Mouse (Mus musculus): ENCODE measurements at regions not wholly inside any gene's neighbourhood (a gene's known extent, or its start where the extent isn't known, plus 50 kb on each side); places are given as distances from the start of the nearest gene placed in this dataset.

DNA sequence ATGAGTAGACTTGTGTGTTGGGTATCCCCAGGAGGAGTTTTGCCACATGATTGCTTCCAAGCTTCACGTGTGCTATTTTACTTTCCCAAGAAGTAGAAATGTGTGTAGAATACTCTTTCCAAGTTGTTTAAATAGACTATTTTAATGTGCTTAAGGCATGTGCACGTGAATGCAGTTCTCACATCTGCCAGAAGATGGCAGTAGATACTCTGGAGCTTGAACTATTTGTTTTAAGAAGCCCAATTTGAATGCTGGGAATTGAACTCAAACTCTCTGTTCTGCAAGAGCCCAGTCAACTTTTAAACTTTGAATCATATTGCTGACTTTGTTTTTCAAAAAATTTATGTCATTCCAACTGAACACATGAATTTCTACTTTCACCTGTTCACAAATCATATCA is 431.3 kb upstream of the Reg3g start:
- H3K36me3 ChIP-seq (ENCODE audit: control insufficient read depth, insufficient read depth, low read length): no peaks in the 10 kb centered on the region
- peak; percentile 53 for DNase-seq (ENCODE audit: low spot score)
- 25% methylated on average over 2 of the region's 2 CpGs for WGBS

DNA sequence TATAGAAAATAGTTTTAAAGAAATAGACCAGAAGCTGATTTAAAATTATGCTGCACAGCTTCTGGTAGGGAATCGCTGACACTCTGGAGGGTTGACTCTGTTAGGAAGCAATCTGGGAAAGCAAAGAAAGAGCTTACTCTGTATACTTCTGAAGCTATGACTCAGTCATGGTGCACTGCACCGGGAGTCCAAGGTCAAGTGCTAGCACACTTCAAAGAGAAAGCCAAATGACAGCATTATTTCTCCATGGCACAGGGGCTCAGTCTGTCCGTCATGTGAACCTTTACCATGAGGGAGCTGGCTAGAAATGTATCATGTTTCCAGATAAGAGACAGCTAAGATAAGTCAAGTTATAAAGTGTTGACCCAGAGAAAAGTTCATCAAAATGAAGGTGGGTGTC is 424.1 kb upstream of the Reg3g start:
- 0 out of 2 replicates have a peak, but pooled peaks have one; percentile 43 for ATAC-seq (replicated peaks; ENCODE audit: low FRiP score, low TSS enrichment, low read depth)
- no peak for DNase-seq (ENCODE audit: low spot score)
- Histone ChIP-seq H3K27me3 (replicated peaks; ENCODE audit: control insufficient read depth, insufficient read depth, low read length) (no peaks in the 10 kb centered on the region), H3K4me3 (ENCODE audit: low read depth, low read length) (no peak overlapping the region), H3K27ac (ENCODE audit: low read depth) (no peak overlapping the region), H3K9ac (ENCODE audit: low read length) (no peak overlapping the region), H3K4me2 (ENCODE audit: low read length) (no peak overlapping the region), H3K4me1 (replicated peaks; ENCODE audit: control insufficient read depth, insufficient read depth, low read length) (no peaks in the 10 kb centered on the region), H3K9me3 (ENCODE audit: control insufficient read depth, low read length) (no peaks in the 10 kb centered on the region), H3K36me3 (ENCODE audit: control insufficient read depth, insufficient read depth, low read length) (no peaks in the 10 kb centered on the region)
- WGBS: 62% methylated on average over 3 of the region's 3 CpGs

More for the DNA sequence above, 431.3 kb upstream of the Reg3g start:
- Histone ChIP-seq H3K9me3 (ENCODE audit: control insufficient read depth, low read length) (no peaks in the 10 kb centered on the region), H3K4me2 (ENCODE audit: low read length) (no peak overlapping the region), H3K27ac (ENCODE audit: low read depth) (no peak overlapping the region), H3K9ac (ENCODE audit: low read length) (no peak overlapping the region), H3K4me3 (ENCODE audit: low read depth, low read length) (no peak overlapping the region), H3K4me1 (replicated peaks; ENCODE audit: control insufficient read depth, insufficient read depth, low read length) (no peaks in the 10 kb centered on the region), H3K27me3 (replicated peaks; ENCODE audit: control insufficient read depth, insufficient read depth, low read length) (no peaks in the 10 kb centered on the region)
- no peak for ATAC-seq (replicated peaks; ENCODE audit: low FRiP score, low TSS enrichment, low read depth)

DNA sequence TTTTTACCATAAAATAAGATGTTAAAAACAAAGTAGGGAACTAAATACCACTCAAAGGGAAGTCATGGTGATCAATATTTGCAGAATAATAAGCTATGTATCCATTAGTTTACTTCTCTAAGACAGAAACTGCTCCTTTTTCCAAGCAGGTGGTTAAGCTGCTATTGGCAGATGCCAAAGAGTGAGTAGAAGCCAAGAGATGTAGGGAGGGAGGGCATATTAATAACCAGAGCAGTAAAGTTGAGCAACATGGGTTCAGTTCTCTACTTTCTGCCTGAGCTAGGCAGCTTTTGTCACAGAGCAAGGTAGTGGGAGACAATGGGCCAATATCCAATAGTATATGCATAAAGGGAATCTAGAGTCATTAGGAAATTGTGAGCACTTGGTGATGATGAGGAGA is 394.4 kb upstream of the Reg3g start:
- Histone ChIP-seq H3K4me1 (replicated peaks; ENCODE audit: control insufficient read depth, insufficient read depth, low read length) (no peaks in the 10 kb centered on the region), H3K9ac (ENCODE audit: low read length) (no peak overlapping the region), H3K36me3 (ENCODE audit: control insufficient read depth, insufficient read depth, low read length) (no peaks in the 10 kb centered on the region), H3K4me3 (ENCODE audit: low read depth, low read length) (no peak overlapping the region), H3K9me3 (ENCODE audit: control insufficient read depth, low read length) (no peaks in the 10 kb centered on the region), H3K4me2 (ENCODE audit: low read length) (no peak overlapping the region), H3K27me3 (replicated peaks; ENCODE audit: control insufficient read depth, insufficient read depth, low read length) (no peaks in the 10 kb centered on the region), H3K27ac (ENCODE audit: low read depth) (no peak overlapping the region)
- no peak for ATAC-seq (replicated peaks; ENCODE audit: low FRiP score, low TSS enrichment, low read depth)
- no peak for DNase-seq (ENCODE audit: low spot score)

DNA sequence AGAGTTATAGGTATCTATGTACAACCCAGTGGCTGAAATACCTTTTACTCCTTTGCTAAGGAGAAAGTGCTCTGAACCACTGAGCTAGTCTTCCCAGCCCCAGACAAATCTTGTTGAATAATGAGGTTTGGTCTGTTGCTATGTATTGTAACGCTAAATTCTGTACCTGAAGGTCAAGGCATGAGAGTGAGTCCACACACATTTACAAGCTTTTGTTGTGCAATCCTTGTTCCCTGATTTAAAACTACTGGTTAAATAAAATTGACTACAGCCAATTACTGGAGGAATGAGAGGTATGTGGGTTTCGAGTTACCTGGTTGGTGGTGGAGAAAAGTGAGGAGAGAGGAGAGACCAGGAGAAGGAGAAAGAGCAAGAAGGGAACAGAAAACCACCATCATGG is 372.6 kb upstream of the Reg3g start:
- H3K9ac ChIP-seq (ENCODE audit: low read length): no peak overlapping the region
- no peak for ATAC-seq (replicated peaks; ENCODE audit: low FRiP score, low TSS enrichment, low read depth)
- WGBS: 60% methylated on average over 2 of the region's 2 CpGs
- no peak overlapping the region for H3K4me3 ChIP-seq (ENCODE audit: low read depth, low read length)
- no peaks in the 10 kb centered on the region for H3K9me3 ChIP-seq (ENCODE audit: control insufficient read depth, low read length)
- H3K36me3 ChIP-seq (ENCODE audit: control insufficient read depth, insufficient read depth, low read length): no peaks in the 10 kb centered on the region
- no peaks in the 10 kb centered on the region for H3K27me3 ChIP-seq (replicated peaks; ENCODE audit: control insufficient read depth, insufficient read depth, low read length)
- H3K27ac ChIP-seq (ENCODE audit: low read depth): no peak overlapping the region
- H3K4me1 ChIP-seq (replicated peaks; ENCODE audit: control insufficient read depth, insufficient read depth, low read length): no peaks in the 10 kb centered on the region
- H3K4me2 ChIP-seq (ENCODE audit: low read length): no peak overlapping the region
- DNase-seq (ENCODE audit: low spot score): no peak

DNA sequence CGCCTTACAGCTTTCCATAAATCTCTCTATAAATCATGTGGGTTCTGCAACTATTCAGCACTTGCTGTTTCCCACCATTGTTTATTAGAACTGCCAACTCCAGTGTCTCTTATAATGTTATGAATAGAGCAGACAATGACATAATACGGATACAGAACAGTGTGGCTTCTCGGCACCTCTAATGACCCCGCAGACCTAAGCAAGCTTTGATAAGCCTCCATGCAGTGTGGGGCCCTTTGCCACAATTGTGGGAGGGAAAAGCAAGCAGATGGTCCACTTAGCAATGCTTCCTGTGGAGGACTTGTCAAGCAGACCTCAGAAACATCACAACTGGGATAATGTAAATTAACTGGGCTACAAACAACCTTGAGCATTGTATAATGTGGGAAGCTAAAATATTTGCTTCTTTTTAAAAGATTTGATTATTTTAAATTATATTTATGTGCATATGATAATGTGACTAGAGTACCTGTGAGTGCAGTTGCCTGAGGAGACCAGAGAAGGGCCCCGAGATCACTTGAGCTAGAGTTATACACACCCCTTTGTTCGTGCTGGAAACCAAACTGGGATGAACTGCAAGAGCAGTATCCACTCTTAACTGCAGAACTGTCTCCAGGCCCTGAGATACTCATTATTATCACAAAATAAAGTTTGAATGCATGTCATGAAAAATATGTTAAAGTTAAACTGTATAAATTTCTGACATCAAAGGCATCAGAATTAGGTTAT is 357.4 kb upstream of the Reg3g start:
- Histone ChIP-seq H3K27me3 (replicated peaks; ENCODE audit: control insufficient read depth, insufficient read depth, low read length) (no peaks in the 10 kb centered on the region), H3K9ac (ENCODE audit: low read length) (no peak overlapping the region), H3K4me3 (ENCODE audit: low read depth, low read length) (no peak overlapping the region), H3K9me3 (ENCODE audit: control insufficient read depth, low read length) (peaks cover 2% of the 10 kb centered on the region; the same call in 1 of the 2 replicates), H3K4me1 (replicated peaks; ENCODE audit: control insufficient read depth, insufficient read depth, low read length) (0 out of 2 replicates have a peak, but pooled peaks cover 2% of the 10 kb centered on the region), H3K36me3 (ENCODE audit: control insufficient read depth, insufficient read depth, low read length) (no peaks in the 10 kb centered on the region), H3K4me2 (ENCODE audit: low read length) (no peak overlapping the region), H3K27ac (ENCODE audit: low read depth) (no peak overlapping the region)
- no peak; the same call in 1 of the 2 replicates for ATAC-seq (replicated peaks; ENCODE audit: low FRiP score, low TSS enrichment, low read depth)
- DNase-seq (ENCODE audit: low spot score): no peak
- 19% methylated on average over 6 of the region's 6 CpGs for WGBS

DNA sequence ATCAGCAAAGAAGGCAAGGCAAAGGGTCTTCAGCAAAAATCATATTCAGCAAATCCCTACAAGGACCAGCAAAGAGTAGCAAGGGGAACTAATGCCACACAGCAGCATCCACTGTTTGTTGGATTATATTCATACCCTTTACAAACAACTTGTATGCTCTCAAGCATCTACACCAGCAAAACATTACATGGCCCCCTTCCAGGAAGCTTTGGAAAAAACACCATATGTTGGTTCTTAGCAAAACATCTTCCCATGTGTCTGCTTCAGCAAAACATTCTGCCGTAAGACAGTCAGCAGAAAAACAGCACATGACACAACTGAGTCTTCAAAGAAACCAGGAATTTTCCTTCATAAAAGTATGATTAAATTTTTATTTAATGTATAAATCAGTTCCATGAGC is 352.6 kb upstream of the Reg3g start:
- no peak for ATAC-seq (replicated peaks; ENCODE audit: low FRiP score, low TSS enrichment, low read depth)
- no peaks in the 10 kb centered on the region for H3K36me3 ChIP-seq (ENCODE audit: control insufficient read depth, insufficient read depth, low read length)
- H3K9ac ChIP-seq (ENCODE audit: low read length): no peak overlapping the region
- H3K4me2 ChIP-seq (ENCODE audit: low read length): no peak overlapping the region
- H3K9me3 ChIP-seq (ENCODE audit: control insufficient read depth, low read length): peaks cover 4% of the 10 kb centered on the region; the same call in 1 of the 2 replicates
- 85% methylated on average over 1 of the region's 1 CpGs for WGBS
- no peaks in the 10 kb centered on the region for H3K27me3 ChIP-seq (replicated peaks; ENCODE audit: control insufficient read depth, insufficient read depth, low read length)
- no peak overlapping the region for H3K27ac ChIP-seq (ENCODE audit: low read depth)
- no peaks in the 10 kb centered on the region for H3K4me1 ChIP-seq (replicated peaks; ENCODE audit: control insufficient read depth, insufficient read depth, low read length)
- no peak overlapping the region for H3K4me3 ChIP-seq (ENCODE audit: low read depth, low read length)
- DNase-seq (ENCODE audit: low spot score): no peak

DNA sequence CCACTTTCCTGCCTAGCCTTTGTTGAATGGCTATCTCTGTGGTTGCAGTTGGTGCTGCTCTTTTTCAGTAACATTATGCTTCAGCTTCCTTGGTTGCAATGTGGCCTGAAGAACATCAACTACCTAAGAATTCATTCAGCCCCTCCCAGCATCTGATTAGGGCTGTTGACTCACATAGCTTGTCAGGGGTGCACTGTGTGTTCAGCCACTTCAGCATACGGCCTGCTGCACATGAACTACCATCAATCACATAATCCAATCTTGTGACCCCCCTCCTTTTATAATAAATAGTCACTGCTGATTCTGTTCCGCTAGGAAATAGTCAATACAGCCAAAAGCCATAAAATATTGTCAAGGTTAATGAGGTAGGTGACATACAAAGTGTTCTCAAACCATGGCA is 328.3 kb upstream of the Reg3g start:
- Histone ChIP-seq H3K36me3 (ENCODE audit: control insufficient read depth, insufficient read depth, low read length) (no peaks in the 10 kb centered on the region), H3K4me3 (ENCODE audit: low read depth, low read length) (no peak overlapping the region), H3K4me1 (replicated peaks; ENCODE audit: control insufficient read depth, insufficient read depth, low read length) (no peaks in the 10 kb centered on the region), H3K4me2 (ENCODE audit: low read length) (no peak overlapping the region), H3K27ac (ENCODE audit: low read depth) (no peak overlapping the region), H3K27me3 (replicated peaks; ENCODE audit: control insufficient read depth, insufficient read depth, low read length) (no peaks in the 10 kb centered on the region), H3K9ac (ENCODE audit: low read length) (no peak overlapping the region), H3K9me3 (ENCODE audit: control insufficient read depth, low read length) (no peaks in the 10 kb centered on the region)
- no peak for DNase-seq (ENCODE audit: low spot score)
- no peak for ATAC-seq (replicated peaks; ENCODE audit: low FRiP score, low TSS enrichment, low read depth)
- WGBS: 60% methylated on average over 2 of the region's 2 CpGs

DNA sequence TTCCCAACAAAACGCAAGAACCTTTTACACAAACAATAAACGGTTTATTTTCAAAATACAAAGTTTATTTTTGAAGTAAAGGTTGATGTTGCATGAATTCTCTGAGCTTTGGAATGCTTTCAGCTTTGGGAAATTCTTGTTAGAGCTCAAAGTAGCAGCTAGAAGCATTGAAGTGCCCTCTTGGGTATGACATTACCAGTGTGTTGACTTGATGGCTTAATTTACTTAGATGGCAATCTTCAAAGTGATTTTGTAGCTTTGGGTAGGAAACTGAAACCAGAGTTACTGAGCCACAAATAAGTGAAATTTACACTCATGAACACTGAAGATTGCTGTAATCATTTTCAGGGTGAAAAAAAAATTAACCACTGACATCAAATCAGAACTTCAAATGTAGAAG is 320.3 kb upstream of the Reg3g start:
- ATAC-seq (replicated peaks; ENCODE audit: low FRiP score, low TSS enrichment, low read depth): no peak
- H3K36me3 ChIP-seq (ENCODE audit: control insufficient read depth, insufficient read depth, low read length): no peaks in the 10 kb centered on the region
- no peaks in the 10 kb centered on the region for H3K4me1 ChIP-seq (replicated peaks; ENCODE audit: control insufficient read depth, insufficient read depth, low read length)
- no peaks in the 10 kb centered on the region for H3K9me3 ChIP-seq (ENCODE audit: control insufficient read depth, low read length)
- H3K4me2 ChIP-seq (ENCODE audit: low read length): no peak overlapping the region
- no peak for DNase-seq (ENCODE audit: low spot score)
- no peak overlapping the region for H3K4me3 ChIP-seq (ENCODE audit: low read depth, low read length)
- no peak overlapping the region for H3K27ac ChIP-seq (ENCODE audit: low read depth)
- no peaks in the 10 kb centered on the region for H3K27me3 ChIP-seq (replicated peaks; ENCODE audit: control insufficient read depth, insufficient read depth, low read length)
- H3K9ac ChIP-seq (ENCODE audit: low read length): no peak overlapping the region
- 74% methylated on average over 2 of the region's 2 CpGs for WGBS

DNA sequence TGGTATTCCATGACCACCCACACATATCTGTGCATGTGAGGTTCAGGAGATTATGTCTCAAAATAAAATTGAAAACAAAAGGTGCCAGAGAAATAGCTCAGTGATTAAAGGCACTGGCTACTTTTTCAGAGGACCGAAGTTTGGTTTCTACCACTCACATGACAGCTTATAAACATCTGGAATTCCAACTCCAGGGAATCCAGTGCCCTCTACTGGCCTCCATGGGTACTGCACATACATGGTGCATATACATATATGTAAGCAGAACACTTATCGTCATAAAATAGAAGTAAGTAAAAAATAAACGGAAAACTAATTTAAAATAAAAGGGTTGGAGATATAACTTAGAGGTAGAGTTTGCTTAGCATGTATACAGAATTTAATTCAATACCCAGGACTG is 288.9 kb upstream of the Reg3g start:
- Histone ChIP-seq H3K27ac (ENCODE audit: low read depth) (no peak overlapping the region), H3K4me1 (replicated peaks; ENCODE audit: control insufficient read depth, insufficient read depth, low read length) (no peaks in the 10 kb centered on the region), H3K9me3 (ENCODE audit: control insufficient read depth, low read length) (no peaks in the 10 kb centered on the region), H3K4me2 (ENCODE audit: low read length) (no peak overlapping the region), H3K27me3 (replicated peaks; ENCODE audit: control insufficient read depth, insufficient read depth, low read length) (no peaks in the 10 kb centered on the region), H3K36me3 (ENCODE audit: control insufficient read depth, insufficient read depth, low read length) (no peaks in the 10 kb centered on the region), H3K9ac (ENCODE audit: low read length) (no peak overlapping the region), H3K4me3 (ENCODE audit: low read depth, low read length) (no peak overlapping the region)
- 95% methylated on average over 3 of the region's 3 CpGs for WGBS
- ATAC-seq (replicated peaks; ENCODE audit: low FRiP score, low TSS enrichment, low read depth) (no peak), DNase-seq (ENCODE audit: low spot score) (no peak)

Measured in intestine, embryonic 14.5 days (tissue).